Mouse (Mus musculus) spleen, postnatal 36 days (tissue): Measurements from ENCODE around the gene Kcnq2.

Source experiments
- DNase-seq, 2 experiments: peaks; one replicate each; pipeline ENCODE4 v3.0.0; 2022; ENCODE audit warnings: low spot score in 2 of 2, mixed read lengths in 1 of 2

Gene Kcnq2

DNA sequence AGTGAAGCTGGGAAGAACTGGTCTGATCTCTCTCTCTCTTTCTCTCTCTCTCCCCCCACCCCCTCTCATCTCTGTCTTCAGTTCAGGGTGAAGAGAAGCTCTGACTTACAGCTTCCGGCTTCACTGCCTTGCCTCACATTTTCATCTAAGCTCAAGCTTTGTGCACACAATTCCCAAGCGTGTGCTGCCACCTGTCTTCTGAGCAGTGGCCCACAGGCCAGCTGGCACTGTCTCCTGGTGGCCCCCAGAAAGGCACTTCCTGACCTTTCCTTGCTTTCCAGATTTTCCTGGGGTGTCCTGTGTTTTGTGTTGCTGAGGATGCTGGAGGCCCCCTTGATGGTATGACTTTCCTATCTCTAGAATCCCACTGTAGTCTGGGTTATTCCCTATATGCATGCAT is 31.0 kb downstream of the Kcnq2 start:
- no peak for DNase-seq

DNA sequence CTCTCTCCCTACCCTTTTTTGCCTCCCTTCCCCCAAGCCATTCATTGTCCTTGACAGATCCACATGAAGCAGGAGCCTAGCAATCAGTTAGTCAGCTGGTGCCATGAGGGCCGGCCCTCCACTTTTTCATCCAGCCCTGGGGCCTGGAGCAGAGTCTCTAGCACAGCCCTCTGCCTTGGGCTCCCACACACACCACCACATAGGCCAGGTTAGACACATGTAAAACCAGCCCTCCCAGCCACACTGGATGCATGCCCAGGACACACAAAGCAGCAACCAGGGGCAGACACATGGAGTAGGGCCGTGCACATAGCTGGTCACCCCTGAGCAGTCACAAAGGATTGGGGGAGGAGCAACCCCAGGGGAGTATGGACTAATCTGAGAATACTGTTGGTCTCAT is 32.9 kb downstream of the Kcnq2 start:
- no peak for DNase-seq

DNA sequence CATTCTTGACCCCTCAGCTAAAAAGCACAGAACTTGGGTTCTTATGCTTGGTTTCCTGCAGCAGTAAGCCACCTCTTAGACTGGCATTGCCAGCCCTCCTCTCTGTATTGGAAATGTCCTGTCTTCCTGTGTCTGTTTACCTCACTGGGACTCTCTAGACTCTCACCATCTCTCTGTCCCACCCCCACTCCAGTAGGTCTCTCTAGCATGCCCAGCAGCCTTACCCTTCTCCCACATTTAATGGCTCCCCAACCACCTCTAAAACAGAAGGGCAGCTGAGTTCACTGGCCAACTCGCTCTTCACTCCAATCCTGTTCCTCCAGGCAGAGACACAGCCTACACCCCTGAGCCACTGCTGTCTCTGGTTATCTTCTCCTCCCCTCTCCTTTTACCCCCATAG is 33.5 kb downstream of the Kcnq2 start:
- DNase-seq: no peak

DNA sequence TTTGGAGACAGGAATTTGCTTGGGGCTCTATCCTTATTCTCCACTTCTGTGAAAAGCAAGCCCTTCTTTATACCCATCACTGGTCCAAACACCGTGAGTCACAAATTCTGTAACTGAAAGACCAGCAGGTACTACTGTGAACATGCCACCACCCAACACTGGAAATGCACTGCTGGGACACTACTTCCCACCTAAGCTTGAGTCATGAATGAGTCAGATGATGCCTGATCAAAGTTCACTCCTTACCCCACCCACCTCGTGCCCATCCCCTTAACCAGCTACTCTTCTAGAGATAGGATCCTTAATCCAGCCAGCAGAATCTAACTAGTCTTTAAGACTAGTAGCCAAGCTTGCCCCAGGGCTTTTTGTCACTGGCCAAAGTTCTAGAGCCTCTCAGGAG is 35.0 kb downstream of the Kcnq2 start:
- DNase-seq: no peak

DNA sequence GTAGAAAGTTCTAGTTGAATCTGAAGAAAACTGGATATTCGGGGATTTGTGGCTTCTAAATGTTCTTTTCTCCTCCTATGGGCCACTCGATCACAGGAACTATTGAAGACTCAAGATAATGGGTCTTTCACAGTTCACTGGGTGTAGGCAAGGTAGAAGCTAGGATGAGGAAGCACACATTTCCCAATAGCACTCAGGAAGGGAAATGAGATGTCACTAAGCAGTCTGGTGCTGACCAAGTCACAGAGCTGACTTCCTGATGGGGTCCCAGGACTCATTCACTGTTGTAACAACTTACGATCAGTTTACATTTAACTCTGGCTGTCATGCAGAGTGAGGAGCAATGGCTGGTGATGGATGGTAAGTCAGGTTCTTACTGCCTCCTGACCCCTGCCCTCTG is 45.0 kb downstream of the Kcnq2 start:
- no peak for DNase-seq

DNA sequence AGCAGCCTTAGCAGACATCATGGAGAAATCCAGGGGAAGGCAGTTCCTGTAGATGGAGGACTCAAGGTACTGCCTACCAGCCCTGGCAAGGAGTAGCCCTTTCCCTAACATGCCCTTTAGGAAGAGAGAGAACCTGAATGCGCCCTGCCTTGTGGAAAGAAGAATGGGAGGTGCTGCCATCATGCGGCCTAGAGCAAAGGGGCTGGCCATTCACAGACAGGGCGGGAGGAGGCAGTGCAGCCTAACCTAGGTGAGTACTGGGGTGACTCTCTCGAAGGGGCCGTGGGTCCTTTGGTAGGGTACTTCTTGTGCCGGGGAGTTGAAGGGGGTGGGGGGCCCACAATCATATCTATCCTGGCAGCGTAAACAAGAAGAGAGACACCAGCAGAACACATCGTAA is 50.1 kb downstream of the Kcnq2 start:
- DNase-seq: no peak

DNA sequence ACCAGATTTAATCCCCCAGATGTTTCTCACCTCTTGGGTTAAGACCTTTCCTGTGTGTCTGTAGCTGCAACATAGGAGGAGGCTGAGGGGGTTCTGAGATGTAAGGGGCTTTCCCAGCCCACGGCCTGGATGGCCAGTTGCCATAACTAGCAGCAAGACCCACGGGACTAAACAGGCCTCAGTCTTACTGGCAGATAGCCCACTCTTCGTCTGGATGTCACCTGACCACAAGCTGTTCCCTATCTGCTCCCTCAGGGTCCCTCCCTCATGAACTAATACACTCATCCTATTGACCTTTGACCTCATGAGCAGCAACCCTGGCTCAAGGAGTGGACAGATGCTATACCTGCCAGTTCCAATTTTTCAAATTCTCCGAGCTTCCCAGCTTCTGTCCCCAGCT is 51.2 kb downstream of the Kcnq2 start:
- no peak for DNase-seq

DNA sequence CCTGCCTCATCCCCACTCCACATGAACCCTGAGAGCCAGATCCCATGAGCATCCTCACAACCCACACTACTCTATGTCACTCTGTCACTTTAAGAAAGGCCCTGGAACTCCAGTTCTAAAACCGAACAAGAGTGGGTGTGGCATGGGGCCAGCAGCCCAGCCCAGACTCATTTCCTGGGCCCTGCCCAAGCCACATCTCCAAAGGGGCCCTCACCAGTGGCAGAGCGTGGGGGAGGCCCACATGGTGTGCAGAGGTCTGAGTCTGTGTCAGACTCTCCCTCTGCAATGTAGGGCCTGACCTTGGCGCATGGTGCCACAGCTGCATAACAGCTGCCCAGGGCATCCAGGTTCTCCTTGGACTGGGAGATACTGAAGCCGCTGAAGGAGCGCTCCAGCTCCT is 54.2 kb downstream of the Kcnq2 start:
- DNase-seq: no peak

DNA sequence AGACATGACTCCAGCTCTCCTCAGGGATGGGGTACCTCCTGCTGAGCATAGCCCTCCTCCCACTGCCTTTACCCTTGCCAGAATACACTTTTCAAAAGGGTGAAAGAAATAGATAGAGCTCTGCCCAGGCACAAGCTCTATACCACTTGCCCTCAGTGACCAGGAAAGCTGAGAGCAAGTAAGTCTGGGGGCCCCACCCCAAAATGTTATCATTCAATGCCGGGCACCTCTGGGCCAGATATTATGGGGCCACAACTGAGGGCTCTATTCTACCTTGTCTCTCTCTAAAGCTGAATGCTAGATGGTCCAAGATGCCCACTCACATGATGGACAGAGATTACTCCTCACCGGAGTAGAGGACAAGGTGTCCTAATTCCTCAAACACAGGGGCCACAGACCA is 55.6 kb downstream of the Kcnq2 start:
- no peak for DNase-seq

DNA sequence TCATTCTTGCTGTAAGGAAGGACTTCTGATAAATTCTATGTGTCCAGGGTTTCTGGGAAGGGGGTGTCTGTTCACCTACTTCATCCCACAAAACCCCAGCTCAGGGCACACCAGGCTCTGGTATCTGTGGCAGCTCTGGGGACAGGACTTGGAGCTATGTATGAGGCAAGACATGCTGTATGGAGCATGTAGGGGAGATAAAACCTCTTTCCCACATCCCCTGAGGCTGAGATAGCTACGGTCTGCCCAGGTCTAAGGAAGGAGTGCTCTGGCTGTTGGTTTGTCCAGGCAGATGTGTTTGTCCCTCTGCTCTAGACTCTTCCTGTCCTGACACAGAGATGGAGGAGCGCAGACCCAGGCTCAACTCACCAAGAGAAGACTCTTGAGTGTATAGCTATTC is 56.2 kb downstream of the Kcnq2 start:
- DNase-seq: no peak

DNA sequence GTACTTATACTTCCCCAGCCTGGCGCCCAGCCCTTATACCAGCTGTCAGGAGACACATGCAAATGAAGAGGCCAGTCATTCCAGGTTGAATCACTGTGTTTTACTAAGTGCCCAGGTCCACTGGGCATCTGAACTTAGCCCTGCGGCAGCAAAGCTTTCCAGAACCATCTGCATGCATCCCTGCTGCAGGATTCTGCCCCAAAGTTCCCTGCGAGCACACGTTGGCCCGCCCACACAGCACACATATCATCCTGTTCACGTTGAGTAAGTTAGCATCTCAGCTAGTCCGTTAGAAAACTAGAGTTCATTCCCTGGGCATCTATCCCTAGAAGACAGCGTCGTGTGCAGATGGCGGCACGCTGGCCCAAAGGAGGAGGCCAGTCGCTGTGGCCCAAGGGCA is 59.6 kb downstream of the Kcnq2 start:
- no peak for DNase-seq

DNA sequence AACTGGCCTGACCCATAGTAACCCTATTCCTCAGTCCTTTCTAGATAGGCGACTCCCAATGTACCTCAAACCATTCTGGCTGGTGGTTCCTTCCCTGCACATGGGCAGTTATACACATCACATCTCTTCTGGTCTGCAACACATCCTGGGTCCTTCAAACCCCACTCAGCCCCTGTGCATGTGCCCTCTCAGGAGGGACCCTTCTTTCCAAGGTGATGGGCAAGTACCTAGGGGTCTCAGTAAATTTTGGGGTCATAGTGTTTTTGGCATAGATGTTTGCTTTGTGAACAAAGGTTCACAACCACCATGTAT is 62.7 kb downstream of the Kcnq2 start:
- no peak for DNase-seq

DNA sequence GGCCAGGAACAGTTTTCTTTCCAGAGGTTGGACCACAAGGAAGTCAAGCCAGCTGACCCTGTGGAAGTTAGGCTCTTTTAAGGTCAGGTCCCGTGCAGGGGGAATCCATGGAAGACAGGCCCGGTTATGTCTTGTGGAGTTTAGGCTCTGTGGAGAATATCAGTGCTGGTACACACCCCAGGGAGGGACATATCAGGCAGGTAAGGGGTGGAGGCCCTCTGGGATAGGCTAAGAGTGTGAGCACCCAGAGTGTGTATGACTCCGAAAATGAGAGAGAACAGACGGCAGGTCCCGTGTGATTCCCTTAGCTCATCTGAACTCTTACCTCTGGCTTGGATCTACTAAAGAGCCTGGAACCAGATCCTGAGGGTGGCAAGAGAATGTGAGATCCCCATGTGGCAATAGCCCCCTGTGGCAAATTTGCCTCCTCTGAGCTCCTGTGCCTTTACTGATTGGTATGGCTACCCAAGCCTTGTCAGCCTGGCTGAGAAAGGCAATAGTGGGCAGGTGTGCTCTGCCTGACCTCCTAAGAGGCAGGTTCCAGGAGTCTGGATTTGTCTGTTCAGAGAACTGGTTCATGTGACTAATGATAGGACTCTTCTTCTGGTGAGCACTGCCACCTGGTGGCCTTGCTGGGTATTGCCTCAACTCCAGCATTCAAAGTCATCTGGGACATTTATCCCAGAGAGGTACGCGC is 63.2 kb downstream of the Kcnq2 start:
- peak; percentile 7 to 40 for DNase-seq

DNA sequence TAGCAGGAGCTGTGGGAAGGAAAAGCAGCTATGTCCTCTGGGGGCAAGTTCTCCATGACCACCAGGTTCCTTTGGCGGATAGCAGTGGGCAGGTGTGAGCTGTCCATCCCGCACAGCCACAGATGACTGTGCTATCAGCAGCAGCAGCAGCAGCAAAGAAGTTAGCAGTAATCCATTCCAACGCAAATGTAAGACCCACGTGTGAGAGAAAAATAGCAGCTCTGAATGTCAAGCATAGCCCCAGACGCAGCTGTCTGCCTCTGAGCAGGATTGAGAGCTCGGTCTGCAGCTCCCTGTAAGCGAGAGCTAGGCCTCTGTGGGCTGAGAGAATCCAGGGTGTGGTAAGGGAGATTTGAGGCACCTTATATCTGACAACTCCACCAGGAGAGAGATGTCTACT is 65.0 kb downstream of the Kcnq2 start:
- DNase-seq: no peak

DNA sequence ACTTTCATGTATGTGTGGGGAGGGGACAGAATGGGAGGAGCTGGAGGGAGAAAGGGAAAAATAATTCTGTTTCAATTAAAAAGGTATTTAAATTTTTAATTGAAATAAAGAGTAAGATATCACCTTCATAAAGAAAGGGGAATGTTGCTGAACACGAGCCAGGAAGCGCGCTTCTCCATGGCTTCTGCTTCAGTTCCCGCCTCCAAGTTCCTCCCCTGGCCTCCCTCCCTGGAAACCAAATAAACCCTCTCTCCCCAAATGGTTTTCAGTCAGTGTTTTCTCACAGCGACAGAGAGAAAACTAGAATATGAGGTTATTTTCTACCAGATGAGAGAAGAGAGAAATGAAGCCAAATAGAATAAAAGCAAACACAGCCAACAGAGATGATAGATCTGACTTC is 66.6 kb downstream of the Kcnq2 start:
- no peak for DNase-seq

DNA sequence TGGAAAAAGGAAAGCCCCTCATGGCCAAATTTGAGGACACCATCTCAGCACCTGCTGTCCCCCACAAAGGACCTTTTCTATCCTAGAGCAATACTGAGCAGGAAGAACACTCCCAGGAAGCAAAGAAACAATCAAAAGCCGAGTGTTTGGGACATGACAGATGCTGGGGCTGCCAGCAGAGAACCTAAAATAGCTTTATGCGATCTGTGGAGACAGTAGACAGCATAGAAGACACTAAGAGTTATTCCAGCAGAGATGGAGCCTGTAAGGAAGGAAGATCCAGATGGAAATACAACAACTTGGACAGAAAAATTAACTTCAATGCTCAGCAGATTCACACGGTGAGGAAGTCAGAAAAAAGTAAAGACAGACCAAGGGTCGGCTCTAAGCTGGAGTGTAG is 69.3 kb downstream of the Kcnq2 start:
- DNase-seq: no peak

DNA sequence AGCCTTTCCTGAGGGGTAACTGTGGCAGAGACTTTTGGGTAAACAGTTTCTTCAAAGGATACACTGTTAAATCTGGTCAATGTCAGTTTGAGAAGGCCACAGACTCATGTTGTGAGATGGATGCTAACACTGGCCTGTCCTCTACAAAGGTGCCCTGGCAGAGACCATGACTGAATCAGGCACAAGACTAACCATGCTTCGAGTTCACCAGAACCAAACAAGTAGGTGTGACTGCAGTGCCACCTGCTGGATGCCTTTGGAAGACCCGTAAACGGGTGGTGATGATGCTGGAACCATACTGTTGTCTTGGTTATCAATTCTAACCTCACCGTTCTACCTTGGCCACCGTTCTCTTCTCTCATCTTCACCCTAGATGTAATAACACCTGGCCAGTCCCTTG is 75.0 kb downstream of the Kcnq2 start:
- DNase-seq: peak; percentile 11 to 15

DNA sequence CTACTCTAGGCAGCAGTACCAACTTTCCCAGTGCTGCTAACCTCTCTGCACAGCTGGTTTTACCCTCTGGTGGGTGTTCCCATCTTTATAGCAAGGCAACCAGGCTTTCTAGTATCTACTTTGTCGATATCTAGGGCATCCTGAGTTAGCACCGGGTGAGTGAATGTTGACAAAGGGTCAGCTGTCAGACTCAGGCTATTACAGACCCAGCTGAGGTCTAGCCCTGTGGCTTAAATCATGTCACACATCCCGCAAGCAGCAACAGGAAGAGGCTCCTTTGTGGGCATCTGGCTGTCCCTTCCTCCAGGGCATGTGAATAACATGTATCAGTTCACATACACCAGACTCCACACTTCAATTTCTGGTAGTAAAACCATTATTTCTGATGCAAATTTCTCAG is 76.9 kb downstream of the Kcnq2 start:
- no peak for DNase-seq

DNA sequence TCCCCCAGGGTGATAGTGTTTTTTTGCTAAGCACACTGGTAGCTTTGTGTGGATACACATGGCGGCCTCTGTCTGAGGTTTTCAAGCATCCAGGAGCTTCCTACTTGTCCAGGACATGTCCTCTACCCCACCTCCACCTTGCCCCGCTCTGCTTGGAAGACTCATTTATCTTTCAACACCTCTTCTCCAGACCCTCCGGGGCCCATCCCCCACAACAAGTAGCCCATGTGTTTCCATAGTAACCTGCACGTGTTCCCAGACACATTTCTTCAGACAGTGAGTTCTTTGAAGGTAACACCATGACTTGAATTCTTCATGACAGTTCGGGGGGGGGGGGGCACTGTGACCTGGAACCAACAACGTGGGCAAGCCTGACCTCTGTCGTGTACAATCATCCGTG is 77.8 kb downstream of the Kcnq2 start:
- DNase-seq: no peak

DNA sequence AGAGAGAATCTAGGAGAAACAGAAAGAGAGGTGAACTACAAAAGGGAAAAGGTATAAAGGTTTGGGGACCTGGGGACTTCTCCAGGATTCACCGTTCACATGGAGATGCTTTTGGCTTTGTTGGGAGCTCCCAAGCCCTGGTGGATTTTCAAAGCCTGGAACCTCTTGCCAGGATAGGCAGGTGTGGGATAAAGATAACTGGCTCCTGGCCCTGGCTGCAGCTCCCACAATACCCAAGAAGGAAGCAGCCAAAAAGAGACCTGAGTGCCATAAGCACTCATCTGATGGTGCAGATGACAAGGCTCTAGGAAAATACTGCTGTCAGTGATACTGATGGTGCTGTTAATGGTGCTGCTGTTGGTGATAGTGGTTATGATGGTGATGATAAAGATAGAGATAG is 82.9 kb downstream of the Kcnq2 start:
- DNase-seq: no peak

DNA sequence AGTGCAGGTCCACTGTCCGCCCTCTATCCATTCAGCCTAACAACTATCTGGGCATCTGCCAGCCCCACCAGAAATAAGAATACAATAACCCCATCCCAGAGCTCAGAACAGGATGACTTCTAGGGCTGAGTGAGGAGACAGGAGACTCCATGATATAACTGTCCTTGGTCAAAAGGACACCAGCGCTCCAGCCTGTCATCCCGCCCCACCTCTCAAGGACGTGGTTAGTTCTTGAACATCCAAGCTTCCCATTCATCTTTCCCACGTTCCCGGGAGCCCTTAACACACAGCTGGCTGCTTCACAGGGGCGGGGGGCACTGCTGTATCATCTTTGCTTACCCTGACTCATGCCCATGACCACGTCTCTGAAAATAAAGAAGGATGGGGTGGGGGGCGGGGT is 86.1 kb downstream of the Kcnq2 start:
- no peak for DNase-seq

DNA sequence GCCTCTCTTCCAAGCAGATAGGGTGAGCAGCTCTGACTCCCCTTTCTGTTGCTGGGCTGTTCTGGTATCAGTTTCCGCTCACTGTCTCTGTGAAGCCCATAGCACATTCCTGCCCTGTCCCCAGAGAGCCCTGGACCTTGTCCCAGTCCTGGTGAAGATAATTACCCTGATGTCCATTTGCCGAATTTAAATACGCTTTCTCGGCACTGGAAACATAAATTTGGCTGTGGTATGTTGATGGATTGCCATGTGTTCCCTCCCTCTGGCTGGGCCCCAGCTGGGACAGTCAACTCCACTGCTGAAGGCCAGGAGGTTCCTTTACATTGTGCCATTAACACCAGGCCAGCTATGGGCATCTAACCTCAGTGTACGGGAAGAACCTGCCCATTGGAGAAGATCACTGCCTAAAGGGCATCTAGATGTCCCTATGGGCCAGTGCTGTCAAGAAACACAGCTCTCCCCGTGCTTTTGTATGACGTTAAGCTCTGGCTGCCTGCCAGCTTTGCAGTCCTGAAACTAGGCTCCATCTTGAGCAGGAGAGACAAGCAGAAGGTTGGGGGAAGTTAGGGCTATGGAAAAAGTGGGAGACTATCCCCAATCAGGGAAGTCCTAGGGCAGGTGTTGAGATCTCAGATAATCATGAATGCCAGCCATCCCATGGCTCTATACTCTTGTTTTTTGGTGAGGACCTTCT is 86.7 kb downstream of the Kcnq2 start:
- DNase-seq: no peak

DNA sequence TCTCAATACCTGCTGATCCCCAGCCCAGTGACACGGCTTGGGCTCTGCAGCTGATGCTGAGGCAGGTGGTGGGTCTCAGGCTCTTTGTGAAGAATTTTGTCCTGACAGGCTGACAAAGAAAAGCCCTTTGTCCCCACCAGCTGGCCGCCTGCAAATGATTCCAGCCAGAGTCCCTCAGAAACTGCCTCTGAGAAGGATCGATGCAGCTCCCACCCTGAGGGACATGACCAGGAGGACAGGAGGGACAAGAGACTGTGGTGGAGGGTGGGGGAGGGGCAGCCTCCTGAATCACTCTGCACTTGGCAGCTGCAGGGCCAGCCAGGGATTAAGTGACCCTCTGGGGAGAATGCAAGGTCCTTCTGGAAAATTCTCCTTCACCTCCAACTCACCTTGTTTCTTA is 91.1 kb downstream of the Kcnq2 start:
- no peak for DNase-seq

DNA sequence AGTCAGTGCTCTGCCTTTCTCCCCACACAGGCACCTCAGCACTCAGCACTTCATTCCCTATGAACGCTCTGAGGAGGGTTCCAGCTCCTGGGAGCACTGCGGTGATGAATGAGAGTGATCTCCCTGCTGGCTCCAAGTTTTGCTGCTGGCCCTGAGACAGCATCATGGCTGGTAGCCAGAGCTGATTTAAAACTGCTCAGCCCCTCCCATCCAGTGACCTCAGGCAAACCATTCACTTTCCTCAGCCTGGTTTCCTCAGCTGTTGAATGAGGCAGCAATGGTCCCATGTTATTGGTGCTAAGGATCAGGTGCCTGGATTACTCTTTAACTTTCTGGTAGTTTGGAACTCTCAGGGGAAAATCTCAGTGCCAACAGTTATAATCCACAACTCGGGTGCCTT is 91.7 kb downstream of the Kcnq2 start, which contains the start of gene Chrna4:
Chrna4 (minus strand) TSS at position 110 of the 400 bp plus-strand sequence.
- no peak for DNase-seq
